Mouse (Mus musculus) ZHBTc4 (cell line): Measurements from ENCODE around the gene Prss12.
"Not testable (repeated sequence)": the region's sequence is repeated elsewhere in the genome, so short reads cannot be mapped to it uniquely, and the experiment has no call there.

Experiments used
- DNase-seq: peaks from one replicate; pipeline ENCODE4 v3.0.0-alpha.2; 2011; ENCODE audit warnings: low read depth, low spot score

Prss12 gene

GRCm38 (mm10) chr3:123476833-123477232 is 30.1 kb downstream of the Prss12 start:
- no peak for DNase-seq

- no peak for DNase-seq
Measured at GRCm38 (mm10) chr3:123481266-123481665, 34.6 kb downstream of the Prss12 start.

DNA sequence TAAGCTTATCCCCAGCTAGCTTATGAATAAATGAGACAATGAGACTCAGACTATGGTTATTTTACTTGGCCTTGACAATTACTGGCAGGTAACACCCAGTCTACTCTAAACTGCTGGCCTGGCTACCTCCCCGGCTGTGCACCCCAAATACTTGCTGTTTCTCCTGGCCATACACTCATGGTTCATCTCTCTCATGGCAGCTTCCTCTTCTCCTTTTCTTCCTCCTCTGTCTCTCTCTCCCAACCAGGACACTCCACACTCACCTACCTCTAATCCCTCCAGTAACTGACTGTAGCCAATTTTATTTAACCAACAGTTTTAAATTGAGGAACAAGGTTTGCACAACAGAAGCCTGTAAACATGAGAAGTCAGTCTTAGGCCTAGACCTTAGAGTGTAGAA is 45.1 kb downstream of the Prss12 start:
- no peak for DNase-seq

DNA sequence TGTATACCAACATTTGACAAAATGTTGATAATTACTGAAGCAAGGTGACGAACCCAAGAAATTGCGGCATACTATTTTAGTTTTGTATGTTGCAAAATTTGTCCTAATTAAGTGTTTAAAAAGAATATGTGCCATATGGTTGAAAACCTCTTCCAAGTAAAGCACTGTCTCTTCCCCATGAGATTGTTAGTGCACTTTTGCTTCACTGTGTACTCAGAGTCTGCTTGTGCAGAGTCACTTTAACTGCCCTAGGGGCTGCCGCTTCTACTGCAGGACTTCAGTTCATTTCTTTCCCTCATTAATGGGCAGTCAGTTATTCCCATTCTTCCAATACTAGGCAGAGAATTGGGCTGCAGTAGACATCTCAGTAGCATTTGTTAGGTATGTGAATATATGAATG is 46.5 kb downstream of the Prss12 start:
- DNase-seq, result no peak

GRCm38 (mm10) chr3:123495088-123495487 is 48.4 kb downstream of the Prss12 start:
- no peak for DNase-seq

DNA sequence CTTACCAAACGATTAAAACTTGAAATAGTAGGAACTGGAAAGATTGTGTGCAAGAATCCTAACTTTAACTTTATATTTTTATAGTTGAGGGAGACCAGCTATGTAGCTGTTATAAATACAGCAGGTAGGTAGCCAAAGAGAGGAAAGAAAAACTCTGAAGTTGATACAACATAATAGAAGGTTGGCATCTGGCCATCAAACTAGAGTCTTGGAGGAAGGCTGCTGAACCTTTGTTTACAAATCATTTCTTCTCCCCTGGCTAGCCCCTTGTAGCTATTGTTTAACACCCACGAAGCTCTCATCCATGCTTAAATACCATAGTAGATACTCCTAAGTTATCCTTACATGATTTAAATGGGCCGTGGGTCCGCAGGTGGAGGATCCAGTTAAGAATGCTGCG is 52.1 kb downstream of the Prss12 start:
- no peak for DNase-seq

- not testable (repeated sequence) for DNase-seq
Measured at GRCm38 (mm10) chr3:123501798-123502197, 55.1 kb downstream of the Prss12 start.

- no peak for DNase-seq
Measured at GRCm38 (mm10) chr3:123503943-123504342, 57.2 kb downstream of the Prss12 start.

DNA sequence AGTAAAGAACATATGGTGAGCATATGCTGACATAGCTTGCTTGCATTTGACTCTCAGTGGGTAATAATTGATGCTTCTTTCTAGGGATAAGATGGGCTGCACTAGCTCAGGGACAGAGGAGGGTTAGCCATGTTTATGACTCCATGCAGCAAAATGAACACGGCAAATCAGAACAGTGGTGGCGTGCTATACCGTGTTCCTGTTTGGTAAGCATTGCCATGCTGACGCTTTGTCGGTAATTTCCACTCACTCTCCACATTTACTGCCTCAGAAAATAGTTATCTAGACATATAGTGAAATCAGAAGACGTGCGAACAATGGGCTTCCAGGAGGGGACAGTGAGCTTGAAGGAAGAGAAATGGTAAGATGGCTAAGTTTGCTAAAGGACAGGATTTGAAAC is 58.1 kb downstream of the Prss12 start:
- DNase-seq, result peak; percentile 26

DNA sequence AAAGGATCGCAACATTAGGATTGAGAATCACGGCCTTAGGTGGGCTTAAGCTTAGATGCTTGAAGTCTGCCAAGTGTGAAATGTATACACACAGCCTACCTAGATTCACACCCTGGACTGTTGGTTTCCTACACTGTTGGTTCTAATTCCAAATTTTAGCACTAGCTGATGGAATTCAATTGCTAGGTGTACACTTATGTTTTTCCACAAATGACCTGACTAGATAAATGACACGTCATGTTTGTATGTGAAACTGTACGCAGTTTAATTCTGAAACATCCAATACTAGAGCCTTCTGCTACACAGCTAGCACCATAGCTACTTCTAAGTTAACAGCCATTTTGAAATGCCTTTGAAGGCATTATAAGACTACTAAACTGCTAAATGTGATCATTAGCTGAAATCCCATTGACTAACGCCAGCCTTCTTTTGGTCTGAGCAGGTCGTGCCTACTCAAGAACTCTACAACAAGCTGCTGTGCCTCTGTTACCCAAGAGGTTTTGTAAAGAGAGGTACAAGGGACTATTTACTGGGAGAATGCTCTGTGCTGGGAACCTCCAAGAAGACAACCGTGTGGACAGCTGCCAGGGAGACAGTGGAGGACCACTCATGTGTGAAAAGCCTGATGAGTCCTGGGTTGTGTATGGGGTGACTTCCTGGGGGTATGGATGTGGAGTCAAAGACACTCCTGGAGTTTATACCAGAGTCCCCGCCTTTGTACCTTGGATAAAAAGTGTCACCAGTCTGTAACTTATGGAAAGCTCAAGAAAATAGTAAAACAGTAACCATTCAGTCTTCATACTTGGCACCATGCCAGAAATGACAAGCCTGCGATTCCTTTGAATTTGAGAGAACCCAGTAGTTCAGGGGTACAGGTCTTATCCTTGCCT is 59.3 kb downstream of the Prss12 start:
- peak; percentile 79 for DNase-seq

DNA sequence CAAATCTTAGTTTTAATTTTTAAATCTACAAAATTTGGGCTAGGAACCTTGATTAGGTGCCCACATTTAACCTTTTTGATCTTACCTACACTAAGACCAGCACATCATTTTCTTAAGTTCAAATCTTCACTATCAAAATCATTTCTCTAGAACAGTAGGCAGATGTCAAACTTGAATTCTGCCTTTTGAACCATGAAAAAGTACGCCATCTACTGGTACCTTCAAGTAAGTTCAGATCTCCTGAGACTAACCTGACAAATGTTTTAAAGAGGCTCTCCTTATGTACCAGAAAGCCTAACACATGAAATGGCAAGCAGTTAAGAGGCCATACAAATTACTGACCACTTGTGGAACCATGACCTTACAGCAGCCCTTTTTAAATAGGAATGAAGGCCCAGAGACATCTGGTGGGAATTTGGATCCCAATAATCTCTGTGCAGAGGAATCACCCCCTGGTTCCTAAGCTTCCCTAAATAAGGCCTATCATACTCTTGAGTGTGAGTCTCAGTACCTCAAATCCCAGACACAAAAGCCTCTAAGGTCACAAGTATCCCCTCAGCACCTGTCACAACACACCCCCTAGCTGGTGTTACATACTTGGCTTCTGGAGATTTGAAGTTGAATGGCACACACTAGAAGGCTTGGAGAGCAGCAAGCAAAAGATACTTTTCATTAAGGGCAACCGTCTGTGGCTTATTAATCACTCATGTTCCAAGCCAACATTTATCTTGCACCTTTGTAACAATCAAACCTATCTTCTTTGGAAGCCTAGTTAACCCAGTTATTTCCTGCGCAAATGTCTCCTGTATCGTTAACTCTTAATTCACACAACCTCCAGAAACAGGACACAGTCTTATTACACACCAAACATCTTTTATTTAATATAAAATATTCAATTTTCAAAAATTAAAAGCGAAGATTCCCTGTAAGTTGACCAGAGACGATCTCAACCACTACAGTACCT is 60.3 kb downstream of the Prss12 start:
- peak; percentile 77 for DNase-seq

- DNase-seq, result no peak
Measured at GRCm38 (mm10) chr3:123507663-123508055, 60.9 kb downstream of the Prss12 start.

- peak; percentile 99 for DNase-seq
Measured at GRCm38 (mm10) chr3:123508056-123508674, 61.5 kb downstream of the Prss12 start.

- no peak for DNase-seq
Measured at GRCm38 (mm10) chr3:123508675-123509376, 62.1 kb downstream of the Prss12 start.

DNA sequence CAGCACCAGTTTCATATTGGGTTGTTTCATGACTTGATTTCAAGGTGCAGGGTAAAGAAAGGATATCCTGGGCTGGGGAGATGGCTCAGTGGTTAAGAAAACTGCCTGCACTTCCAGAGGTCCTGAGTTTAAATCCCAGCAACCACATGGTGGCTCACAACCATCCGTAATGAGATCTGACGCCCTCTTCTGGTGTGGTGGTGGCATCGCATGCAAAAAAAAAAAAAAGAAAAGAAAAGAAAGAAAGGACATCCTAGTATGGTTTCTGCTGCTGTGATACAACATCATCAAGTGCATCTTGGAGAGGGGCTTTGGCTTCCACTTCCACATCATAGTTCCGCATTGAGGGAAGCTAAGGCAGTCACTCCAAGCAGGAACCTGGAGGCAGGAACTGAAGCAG is 65.1 kb downstream of the Prss12 start:
- no peak for DNase-seq

- DNase-seq, result peak; percentile 51
Measured at GRCm38 (mm10) chr3:123514886-123515285, 68.2 kb downstream of the Prss12 start.

DNA sequence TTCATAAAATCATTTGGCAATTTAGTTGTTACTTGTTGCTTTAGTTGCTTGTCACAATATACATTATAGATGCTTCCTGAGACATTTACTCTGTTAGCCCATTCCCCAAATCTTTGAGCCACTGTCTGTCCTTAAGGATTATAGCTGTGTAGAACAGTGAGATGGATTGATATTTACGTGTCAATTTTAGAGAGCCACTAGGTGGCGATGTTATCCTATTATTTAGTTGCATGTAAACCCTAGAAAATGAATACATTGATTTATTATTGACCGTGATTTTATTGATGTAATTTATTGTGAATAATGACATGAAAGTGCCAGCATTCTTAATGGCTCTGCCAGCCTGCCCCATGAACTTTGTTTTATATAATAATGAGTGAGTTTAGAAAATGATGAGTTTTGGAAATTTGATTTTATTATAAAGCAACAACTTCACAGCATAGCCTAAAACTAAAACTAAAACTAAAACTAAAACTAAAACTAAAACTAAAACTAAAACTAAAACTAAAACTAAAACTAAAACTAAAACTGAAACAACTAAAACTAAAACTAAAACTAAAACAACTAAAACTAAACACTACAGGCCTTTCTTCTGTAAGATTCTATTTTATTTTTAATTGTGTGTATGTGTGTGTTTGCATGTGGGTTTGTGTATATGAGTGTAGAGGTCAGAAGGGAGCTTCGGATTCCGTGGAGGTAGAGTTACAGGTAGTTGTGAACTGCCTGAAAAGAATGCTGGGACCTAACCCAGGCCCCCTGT is 69.1 kb downstream of the Prss12 start:
- peak; percentile 66 for DNase-seq

DNA sequence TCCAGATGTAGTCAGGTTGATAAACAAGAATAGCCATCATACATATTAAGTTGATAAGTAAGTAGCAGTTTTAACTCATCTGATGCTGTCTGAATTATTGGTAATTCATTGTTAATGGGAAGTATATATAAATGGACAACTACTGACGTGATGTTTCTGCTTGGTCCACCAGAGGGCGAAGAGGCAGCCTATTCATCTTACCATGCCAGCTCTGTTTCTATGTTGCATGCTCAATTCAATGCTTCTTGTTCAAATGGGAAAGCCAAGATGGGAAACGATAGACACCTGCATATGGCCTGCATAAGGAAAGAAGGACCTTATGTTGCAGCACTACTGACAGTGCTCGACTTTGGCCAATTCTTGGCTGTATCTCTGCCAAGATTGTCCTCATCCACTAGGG is 70.1 kb downstream of the Prss12 start:
- peak; percentile 52 for DNase-seq

DNA sequence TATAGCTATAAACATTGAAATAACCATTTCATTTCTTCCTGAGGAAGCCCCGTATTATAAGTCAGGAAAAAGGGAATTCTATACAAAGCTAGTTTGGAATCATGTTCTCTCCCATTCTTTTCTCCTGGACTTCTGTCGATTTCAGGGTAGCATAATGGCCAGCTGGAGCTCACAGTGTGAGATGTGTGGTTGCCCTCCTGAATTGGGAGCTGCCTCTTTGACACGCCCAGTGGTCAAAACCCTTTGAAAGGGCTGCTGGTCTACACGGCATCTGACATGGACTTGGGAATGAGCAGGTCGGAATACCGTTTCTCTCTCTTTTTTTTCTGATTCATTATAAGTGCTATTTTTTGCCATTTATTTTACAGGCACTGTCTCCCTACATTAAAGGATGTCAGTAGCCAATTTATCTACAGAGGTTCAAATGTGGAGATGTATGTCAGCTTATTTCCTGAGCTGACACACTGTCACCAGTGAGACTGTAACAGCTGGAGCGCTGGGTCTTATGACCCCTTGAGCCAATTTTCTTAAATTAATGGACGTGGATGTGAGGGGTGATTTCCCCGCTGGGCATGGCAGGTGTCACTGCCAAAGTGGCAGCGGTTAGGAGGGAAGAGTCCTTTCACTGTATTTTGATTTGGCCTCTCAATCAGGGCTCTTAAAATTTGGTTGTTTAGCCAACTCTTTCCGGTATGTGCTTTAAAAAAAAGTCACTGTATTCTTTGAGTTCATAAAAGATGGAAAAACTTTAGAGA is 79.8 kb downstream of the Prss12 start:
- no peak for DNase-seq
